Mouse (Mus musculus) monocyte, adult 2 months (primary cell): ENCODE data around the gene H2-T23.
"Not testable (repeated sequence)": the region's sequence is repeated elsewhere in the genome, so short reads cannot be mapped to it uniquely, and the experiment has no call there.

ENCODE experiments used
- DNase-seq, 2 experiments: peaks; one replicate each; pipeline ENCODE4 v3.0.0; 2022; ENCODE audit warnings: low spot score in 2 of 2, low read depth in 1 of 2

The H2-T23 gene

GRCm38 (mm10) chr17:36023710-36024654 is 8.7 kb downstream of the H2-T23 start:
- peak in 1 of 2 experiments; percentile 10 for DNase-seq

DNA sequence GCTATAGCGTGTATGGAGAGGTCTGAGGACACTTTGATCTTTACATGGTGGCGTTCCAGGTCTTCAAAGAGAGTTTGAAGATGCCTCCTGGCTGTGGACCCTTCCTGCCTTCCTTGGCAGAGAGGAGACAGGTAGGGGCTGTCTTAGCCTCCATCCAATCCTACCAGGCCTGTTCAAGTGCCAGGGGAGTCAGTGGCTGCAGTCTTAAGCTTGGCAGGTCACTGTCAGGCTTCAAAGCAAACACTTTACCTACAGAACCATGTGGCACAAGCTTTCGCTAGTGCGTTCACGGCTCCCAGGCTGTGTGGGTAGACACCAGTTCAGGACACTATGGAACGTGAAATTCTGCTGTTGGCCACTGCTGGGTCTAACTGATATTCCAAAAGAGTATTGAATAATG is 9.7 kb downstream of the H2-T23 start:
- DNase-seq = no peak

DNA sequence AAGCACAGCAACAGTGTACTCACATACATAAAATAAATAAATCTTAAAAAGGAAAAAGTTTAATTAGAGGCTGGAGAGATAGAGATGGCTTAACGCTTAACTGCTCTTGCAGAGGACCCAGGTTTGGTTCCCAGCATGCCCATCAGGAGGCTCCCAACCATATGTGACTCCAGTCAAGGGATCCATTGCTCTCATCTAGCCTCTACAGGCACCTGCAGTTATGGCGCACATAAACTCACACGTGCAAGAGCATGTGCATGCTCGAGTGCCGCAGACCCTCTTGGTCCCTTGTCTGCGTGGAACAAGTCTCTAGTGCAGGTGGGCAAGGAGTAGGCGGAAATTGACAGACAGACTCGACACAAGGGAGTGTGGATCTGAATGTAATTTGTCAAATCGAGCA is 10.6 kb downstream of the H2-T23 start:
- DNase-seq = no peak

- no peak for DNase-seq
Observed at GRCm38 (mm10) chr17:36021309-36021708, 11.3 kb downstream of the H2-T23 start.

DNA sequence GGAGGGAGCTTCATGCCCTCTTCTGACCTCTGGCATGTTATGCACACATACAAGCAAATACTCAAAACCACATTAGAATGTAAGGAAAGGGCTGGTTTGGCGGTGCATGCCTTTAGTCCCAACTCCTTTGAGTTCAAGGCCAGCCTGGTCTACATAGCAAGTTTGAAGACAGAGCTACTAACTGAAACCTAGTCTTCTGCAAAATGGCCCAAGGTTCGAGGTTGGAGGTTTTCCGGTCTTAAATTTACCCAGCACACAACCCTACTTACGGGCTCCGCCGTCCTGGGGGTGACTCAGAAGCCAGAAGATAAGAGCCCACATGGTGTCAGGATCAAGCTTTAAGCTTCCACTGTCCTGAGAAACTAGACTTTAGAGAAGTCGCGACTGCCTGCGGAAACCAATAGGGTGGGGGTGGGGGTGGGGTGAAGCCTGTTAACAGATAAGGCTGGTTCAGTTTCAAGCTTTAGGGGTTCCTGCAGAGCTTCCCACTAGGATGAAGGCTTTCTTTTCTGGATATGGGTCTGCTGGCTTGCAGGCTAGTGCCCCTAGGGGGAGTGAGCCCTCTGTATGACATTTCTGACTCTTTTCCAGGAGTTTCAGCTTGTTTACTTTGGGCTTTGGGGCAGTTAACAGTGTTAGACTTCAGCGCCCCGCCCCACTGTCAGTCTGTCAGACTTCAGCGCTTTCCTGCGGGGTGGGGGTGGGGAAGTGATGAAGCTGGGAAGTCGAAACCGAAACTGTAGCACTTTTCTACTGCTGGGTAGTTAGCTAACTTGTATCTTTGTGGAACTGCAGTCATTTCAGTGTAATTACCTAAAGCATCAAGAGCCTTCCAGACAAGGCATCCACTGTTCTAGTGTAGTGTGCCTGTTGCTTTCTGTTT is 12.2 kb downstream of the H2-T23 start, which contains the start of gene H2-T24:
Gene H2-T24 (minus strand): TSS at position 370 of the 883 bp plus-strand sequence.
- peak; percentile 54 to 73 for DNase-seq

GRCm38 (mm10) chr17:36019519-36019918 is 13.1 kb downstream of the H2-T23 start:
- no peak for DNase-seq

DNA sequence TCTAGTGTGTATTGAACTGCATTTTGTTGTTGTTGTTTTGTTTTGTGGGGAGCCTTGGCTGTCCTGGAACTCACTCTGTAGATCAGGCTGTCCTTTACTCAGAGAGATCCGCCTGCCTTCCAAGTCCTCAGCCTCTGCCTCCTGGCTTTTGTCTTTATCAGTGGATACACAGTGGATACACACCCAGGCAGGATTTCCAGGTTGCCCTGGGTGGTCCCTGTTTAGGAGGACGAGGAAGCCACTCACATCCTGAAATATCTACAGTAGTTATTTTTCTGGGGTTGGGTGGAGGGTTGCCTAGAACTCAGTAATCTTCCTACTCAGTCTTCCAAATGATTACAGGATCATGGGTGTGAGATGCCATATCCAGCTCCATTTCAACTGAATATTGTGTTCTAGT is 13.7 kb downstream of the H2-T23 start:
- DNase-seq = no peak

DNA sequence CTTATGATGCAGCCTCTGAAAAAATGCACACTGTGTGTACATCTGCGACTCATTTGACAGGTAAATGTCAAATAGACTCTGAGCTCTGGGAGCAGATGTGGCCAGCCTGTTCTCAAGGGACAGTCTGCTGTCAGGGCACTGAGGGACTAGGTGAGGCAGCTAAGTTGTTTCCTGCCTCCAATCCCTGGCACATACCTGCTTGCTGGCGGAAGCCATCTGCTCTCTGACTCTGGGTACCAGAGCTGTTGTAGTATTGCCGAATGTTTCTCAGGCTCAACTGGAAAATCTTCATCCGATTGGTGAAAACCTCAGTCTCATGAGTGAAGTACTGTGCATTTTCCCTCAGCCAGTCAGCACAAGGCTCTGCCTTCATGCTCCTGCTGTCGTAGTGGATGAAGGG is 15.6 kb downstream of the H2-T23 start:
- DNase-seq = no peak

DNA sequence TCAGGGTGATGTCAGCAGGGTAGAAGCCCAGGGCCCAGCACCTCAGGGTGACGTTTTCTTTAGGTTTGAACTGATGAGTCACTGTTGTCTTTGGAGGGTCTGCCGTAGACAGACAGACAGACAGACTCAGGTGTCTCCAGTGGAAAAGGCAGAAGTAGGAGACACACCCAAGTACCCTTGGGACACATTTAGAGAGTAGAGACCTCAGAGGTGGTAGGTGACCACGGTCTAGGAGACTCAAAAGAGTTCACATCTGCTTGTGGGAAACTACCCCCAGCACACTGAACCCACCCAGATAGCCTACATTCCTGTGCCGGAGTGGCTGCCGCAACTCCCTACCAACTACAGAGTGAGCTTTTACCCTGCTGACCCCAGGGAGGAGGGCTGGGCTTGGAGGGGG is 17.7 kb downstream of the H2-T23 start:
- no peak for DNase-seq

DNA sequence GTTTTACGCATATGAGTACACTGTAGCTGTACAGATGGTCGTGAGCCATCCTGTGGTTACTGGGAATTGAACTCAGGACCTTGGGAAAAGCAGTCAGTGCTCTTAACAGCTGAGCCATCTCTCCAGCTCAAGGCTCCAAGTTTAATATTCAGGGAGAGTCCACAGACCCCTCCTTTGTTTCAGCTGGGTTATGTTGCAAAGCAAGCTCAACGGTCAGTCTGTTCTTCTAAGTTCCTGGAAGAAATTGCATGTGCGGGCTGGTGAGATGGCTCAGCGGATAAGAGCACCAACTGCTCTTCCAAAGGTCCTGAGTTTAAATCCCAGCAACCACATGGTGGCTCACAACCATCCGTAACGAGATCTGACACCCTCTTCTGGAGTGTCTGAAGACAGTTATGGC is 28.2 kb downstream of the H2-T23 start:
- DNase-seq = not testable (repeated sequence)

DNA sequence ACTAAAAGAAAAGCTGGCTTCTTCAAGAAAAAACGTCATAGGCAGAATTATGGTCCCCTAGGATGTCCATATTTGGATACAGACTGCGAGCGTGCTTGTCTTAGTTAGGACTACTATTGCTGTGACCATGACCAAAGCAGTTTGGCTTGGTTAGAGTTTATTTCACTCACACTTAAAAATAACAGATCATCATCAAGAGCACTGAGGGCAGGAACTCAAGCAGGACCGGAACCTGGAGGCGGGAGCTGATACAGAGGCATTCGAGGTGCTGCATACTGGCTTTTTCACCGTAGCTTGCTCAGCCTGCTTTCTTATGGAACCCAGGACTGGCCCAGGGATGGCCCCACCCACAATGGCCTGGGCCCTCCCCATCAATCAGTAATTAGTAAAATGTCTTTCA is 29.3 kb downstream of the H2-T23 start:
- DNase-seq = no peak

- no peak for DNase-seq
Observed at GRCm38 (mm10) chr17:36001966-36002365, 30.7 kb downstream of the H2-T23 start.

DNA sequence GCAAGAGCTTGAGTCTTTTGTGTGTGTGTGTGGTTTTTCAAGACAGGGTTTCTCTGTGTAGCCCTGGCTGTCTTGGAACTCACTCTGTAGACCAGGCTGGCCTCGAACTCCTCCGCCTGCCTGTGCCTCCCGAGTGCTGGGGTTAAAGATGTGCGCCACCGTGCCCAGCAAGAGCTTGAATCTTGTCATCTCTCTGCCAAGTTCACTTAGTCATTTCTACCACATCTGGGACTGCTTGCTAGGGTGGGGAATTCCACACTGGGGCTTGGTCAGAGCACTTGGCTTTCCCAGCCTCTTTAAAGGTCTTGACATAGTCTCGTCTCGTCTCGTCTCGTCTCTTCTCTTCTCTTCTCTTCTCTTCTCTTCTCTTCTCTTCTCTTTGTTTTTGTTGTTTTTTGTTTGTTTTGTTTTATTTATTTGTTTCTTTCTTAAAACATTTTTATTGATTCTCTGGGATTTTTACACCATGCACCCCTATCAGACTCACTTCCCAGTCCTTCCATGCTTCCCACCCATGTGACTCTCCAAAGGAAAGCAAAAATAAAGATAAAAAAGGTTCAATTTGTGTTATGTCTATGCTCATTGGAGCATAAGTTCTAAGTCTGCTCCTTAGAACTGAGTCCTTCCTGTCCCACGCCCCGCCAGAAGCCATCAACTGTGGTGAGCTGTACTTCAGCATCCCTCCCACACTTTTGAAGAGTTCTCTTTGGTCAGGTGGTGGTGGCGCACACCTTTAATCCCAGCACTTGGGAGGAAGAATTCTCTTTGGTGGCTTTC is 31.3 kb downstream of the H2-T23 start:
- DNase-seq = no peak

- DNase-seq = no peak
Observed at GRCm38 (mm10) chr17:36000349-36000748, 32.3 kb downstream of the H2-T23 start.

- DNase-seq = no peak
Observed at GRCm38 (mm10) chr17:35999356-35999755, 33.3 kb downstream of the H2-T23 start.

- DNase-seq = no peak
Observed at GRCm38 (mm10) chr17:35998545-35999305, 33.9 kb downstream of the H2-T23 start.

- peak in 1 of 2 experiments; percentile 61 for DNase-seq
Observed at GRCm38 (mm10) chr17:35997713-35998510, 34.7 kb downstream of the H2-T23 start.

GRCm38 (mm10) chr17:35996949-35997348 is 35.7 kb downstream of the H2-T23 start:
- DNase-seq = peak; percentile 95 to 96

DNA sequence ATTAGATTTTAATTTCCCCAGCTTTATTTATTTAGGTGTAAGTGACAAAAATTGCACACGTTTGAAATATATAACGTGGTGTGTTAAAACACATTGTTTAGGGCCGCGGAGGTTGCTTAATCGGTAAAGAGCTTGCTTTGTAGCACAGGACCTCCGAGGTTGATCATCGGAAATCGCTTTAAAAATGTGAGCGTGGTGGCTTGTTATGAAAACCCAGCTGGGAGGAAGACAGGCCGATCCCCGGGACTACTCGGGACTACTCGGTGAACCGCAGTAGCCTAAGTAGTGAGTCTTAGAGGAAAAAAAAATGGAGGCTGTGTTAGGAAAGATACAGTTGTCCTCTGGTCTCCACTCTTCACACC is 37.8 kb downstream of the H2-T23 start:
- no peak for DNase-seq
